Mouse (Mus musculus) bone marrow macrophage, adult 2 months (primary cell): ENCODE measurements around the gene Kl.

Source experiments
- CTCF ChIP-seq: IDR thresholded peaks from 2 replicates; pipeline ENCODE4 v1.5.1; 2012; ENCODE audit warnings: low read depth, mild to moderate bottlenecking, low read length, moderate library complexity
- POLR2A ChIP-seq: IDR thresholded peaks from 2 replicates; pipeline ENCODE4 v1.6.1; 2012; ENCODE audit warnings: mild to moderate bottlenecking, low read depth, low read length, borderline replicate concordance

DNA sequence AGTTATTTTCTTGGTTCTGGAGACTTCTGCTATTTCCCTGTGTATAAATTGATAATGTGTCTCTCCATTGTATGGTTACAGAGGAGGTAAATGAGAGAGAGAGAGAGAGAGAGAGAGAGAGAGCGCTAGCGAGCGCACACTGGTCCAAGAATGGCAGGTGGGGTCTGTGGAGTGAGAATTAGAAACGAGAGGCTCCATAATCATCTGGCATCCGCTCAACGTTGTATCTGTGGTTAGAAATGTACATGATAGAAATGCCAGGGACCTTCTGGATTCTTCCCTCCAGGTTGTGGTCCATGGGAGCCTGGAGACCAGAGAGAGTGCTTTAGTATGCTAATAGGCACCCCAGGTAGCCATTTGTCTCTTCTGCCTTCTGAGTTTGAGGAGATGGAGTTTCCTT, 76.5 kb downstream of the Kl start:
- TF ChIP-seq CTCF (no peak), POLR2A (no peak)
